Mouse (Mus musculus): Measurements from ENCODE around the gene Dgkb. TPM values are rescaled to one million over a fixed set of nuclear protein-coding genes. Genes with fewer than 3 reads are reported as not detected.

Dgkb gene
- polyA plus RNA-seq, 1 experiment from 2014 or later = 0.05 TPM

DNA sequence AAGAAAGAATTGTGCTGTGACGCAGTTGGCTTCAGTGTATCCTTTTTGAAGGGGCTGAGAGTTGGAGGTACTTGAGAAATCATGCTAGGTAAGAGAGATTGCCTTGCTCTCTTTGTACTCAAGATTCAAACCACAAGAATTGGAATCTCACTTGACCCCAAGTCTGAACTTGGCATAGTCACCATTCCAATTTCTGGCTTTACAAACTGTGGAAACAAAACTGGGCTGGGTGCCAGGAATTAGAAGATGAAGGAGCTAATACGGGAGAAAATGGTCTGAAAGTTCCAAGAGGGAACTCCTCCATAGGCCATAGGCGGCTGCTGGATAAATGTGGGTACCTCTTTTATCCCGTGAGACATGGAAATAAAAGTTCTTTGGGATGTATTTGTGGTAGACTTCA, 66.3 kb downstream of the Dgkb start:
- Histone ChIP-seq H3K4me3 (replicated peaks) (no peak overlapping the region), H3K4me2 (no peak overlapping the region), H3K9me3 (replicated peaks) (no peaks in the 10 kb centered on the region), H3K4me1 (replicated peaks) (no peaks in the 10 kb centered on the region), H3K36me3 (no peaks in the 10 kb centered on the region), H3K9ac (no peak overlapping the region), H3K27me3 (peaks cover 10% of the 10 kb centered on the region; the same call in 1 of the 2 replicates), H3K27ac (no peak overlapping the region)
- ATAC-seq (ENCODE audit: low read depth) (no peak), DNase-seq (no peak)
- 62% methylated on average over 4 of the region's 4 CpGs for WGBS (ENCODE audit: insufficient replicate concordance)

- no peak overlapping the region for H3K9ac ChIP-seq
- H3K36me3 ChIP-seq = no peaks in the 10 kb centered on the region
- no peak for ATAC-seq (ENCODE audit: low read depth)
Measured at GRCm38 (mm10) chr12:37888591-37888990, 71.1 kb downstream of the Dgkb start.

GRCm38 (mm10) chr12:37889431-37889830, 71.9 kb downstream of the Dgkb start:
- H3K4me1 ChIP-seq (replicated peaks) = no peaks in the 10 kb centered on the region
- H3K27ac ChIP-seq = no peak overlapping the region
- ATAC-seq (ENCODE audit: low read depth) = no peak
- no peaks in the 10 kb centered on the region for H3K9me3 ChIP-seq (replicated peaks)
- 63% methylated on average over 4 of the region's 4 CpGs for WGBS (ENCODE audit: insufficient replicate concordance)
- H3K36me3 ChIP-seq = no peaks in the 10 kb centered on the region
- no peak overlapping the region for H3K4me2 ChIP-seq
- no peak for DNase-seq
- H3K27me3 ChIP-seq = no peaks in the 10 kb centered on the region
- no peak overlapping the region for H3K4me3 ChIP-seq (replicated peaks)
- H3K9ac ChIP-seq = no peak overlapping the region

More at GRCm38 (mm10) chr12:37888591-37888990, 71.1 kb downstream of the Dgkb start:
- no peak for DNase-seq
- Histone ChIP-seq H3K27ac (no peak overlapping the region), H3K4me3 (replicated peaks) (no peak overlapping the region), H3K4me1 (replicated peaks) (no peaks in the 10 kb centered on the region), H3K9me3 (replicated peaks) (no peaks in the 10 kb centered on the region), H3K27me3 (no peaks in the 10 kb centered on the region), H3K4me2 (no peak overlapping the region)

DNA sequence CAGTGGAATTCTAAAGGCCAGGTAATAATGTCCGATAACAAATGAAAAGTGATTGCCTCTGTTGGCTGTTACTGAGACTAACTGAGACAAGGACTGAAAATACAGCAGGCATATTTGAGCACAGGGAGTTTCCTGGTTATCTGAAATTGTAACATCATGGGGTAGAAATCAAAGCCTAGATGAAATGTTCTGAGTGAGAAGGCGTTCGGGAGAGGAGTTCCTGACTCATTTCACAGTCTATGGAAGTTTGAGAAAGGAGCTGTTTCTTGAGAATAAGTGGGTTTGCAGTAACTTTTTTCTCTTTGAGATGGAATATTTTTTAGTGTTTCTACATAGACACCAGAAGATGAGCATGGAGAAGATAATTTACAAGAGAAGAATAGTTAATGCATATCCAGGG, 73.8 kb downstream of the Dgkb start:
- Histone ChIP-seq H3K9ac (no peak overlapping the region), H3K4me2 (no peak overlapping the region), H3K4me3 (replicated peaks) (no peak overlapping the region), H3K27me3 (no peaks in the 10 kb centered on the region), H3K27ac (no peak overlapping the region), H3K4me1 (replicated peaks) (no peaks in the 10 kb centered on the region), H3K36me3 (no peaks in the 10 kb centered on the region), H3K9me3 (replicated peaks) (no peaks in the 10 kb centered on the region)
- ATAC-seq (ENCODE audit: low read depth) = no peak
- DNase-seq = no peak
- WGBS (ENCODE audit: insufficient replicate concordance) = 70% methylated on average over 3 of the region's 3 CpGs

GRCm38 (mm10) chr12:37942163-37942562, 124.6 kb downstream of the Dgkb start:
- no peak overlapping the region for H3K4me2 ChIP-seq
- no peaks in the 10 kb centered on the region for H3K36me3 ChIP-seq
- no peak overlapping the region for H3K27ac ChIP-seq
- WGBS (ENCODE audit: insufficient replicate concordance) = 78% methylated on average over 2 of the region's 2 CpGs
- no peaks in the 10 kb centered on the region for H3K27me3 ChIP-seq
- no peaks in the 10 kb centered on the region for H3K4me1 ChIP-seq (replicated peaks)
- no peaks in the 10 kb centered on the region for H3K9me3 ChIP-seq (replicated peaks)
- H3K4me3 ChIP-seq (replicated peaks) = no peak overlapping the region
- H3K9ac ChIP-seq = no peak overlapping the region
- DNase-seq = no peak
- no peak for ATAC-seq (ENCODE audit: low read depth)

GRCm38 (mm10) chr12:37956193-37956592, 138.7 kb downstream of the Dgkb start:
- WGBS (ENCODE audit: insufficient replicate concordance) = 65% methylated on average over 4 of the region's 4 CpGs
- Histone ChIP-seq H3K4me1 (replicated peaks) (no peaks in the 10 kb centered on the region), H3K27ac (no peak overlapping the region), H3K9ac (no peak overlapping the region), H3K36me3 (no peaks in the 10 kb centered on the region), H3K4me2 (no peak overlapping the region), H3K9me3 (replicated peaks) (no peaks in the 10 kb centered on the region), H3K4me3 (replicated peaks) (no peak overlapping the region), H3K27me3 (no peaks in the 10 kb centered on the region)
- no peak for ATAC-seq (ENCODE audit: low read depth)
- DNase-seq = no peak

GRCm38 (mm10) chr12:37971482-37971881, 154.0 kb downstream of the Dgkb start:
- no peak overlapping the region for H3K4me3 ChIP-seq (replicated peaks)
- no peaks in the 10 kb centered on the region for H3K36me3 ChIP-seq
- H3K4me1 ChIP-seq (replicated peaks) = no peaks in the 10 kb centered on the region
- no peaks in the 10 kb centered on the region for H3K9me3 ChIP-seq (replicated peaks)
- ATAC-seq (ENCODE audit: low read depth) = no peak
- H3K9ac ChIP-seq = no peak overlapping the region
- no peak overlapping the region for H3K4me2 ChIP-seq
- WGBS (ENCODE audit: insufficient replicate concordance) = 61% methylated on average over 1 of the region's 1 CpGs
- no peak for DNase-seq
- no peaks in the 10 kb centered on the region for H3K27me3 ChIP-seq
- no peak overlapping the region for H3K27ac ChIP-seq

- Histone ChIP-seq H3K4me1 (replicated peaks) (no peaks in the 10 kb centered on the region), H3K4me3 (replicated peaks) (no peak overlapping the region), H3K9ac (no peak overlapping the region), H3K27ac (no peak overlapping the region), H3K4me2 (no peak overlapping the region), H3K36me3 (no peaks in the 10 kb centered on the region), H3K9me3 (replicated peaks) (no peaks in the 10 kb centered on the region), H3K27me3 (no peaks in the 10 kb centered on the region)
- DNase-seq (no peak), ATAC-seq (ENCODE audit: low read depth) (no peak)
- WGBS (ENCODE audit: insufficient replicate concordance) = 53% methylated on average over 2 of the region's 2 CpGs
Measured at GRCm38 (mm10) chr12:37978498-37979187, 161.1 kb downstream of the Dgkb start.

- no peaks in the 10 kb centered on the region for H3K4me1 ChIP-seq (replicated peaks)
- DNase-seq (no peak), ATAC-seq (ENCODE audit: low read depth) (no peak)
- no peaks in the 10 kb centered on the region for H3K36me3 ChIP-seq
- H3K27ac ChIP-seq = no peak overlapping the region
- no peak overlapping the region for H3K9ac ChIP-seq
- H3K4me3 ChIP-seq (replicated peaks) = no peak overlapping the region
- 27% methylated on average over 1 of the region's 1 CpGs for WGBS (ENCODE audit: insufficient replicate concordance)
- H3K27me3 ChIP-seq = no peaks in the 10 kb centered on the region
- H3K4me2 ChIP-seq = no peak overlapping the region
- no peaks in the 10 kb centered on the region for H3K9me3 ChIP-seq (replicated peaks)
Measured at GRCm38 (mm10) chr12:37985352-37985751, 167.8 kb downstream of the Dgkb start.

DNA sequence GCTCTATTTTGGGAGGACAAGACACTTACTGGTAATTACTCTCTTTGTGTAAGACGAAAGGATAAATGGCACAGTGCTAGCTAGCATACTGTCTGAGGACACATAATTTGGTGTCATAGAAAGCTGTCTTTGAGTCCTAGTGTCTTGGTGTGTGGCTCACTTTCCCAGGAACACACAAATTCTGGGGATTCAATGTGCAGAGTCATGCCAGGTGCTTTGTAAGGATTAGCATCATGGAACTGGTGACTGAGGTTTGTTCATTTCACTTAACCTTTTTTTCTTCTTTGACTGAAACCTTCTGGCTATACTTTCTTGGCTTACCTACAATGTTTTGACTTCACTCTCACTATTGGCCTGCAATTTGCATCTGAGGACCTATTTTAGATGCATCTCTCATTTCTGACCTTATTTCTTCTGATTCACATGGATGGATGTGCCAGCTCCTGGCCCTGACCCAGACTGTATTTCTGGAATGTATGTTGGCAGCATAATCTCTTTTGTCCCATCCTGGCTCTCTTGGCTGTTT, 170.6 kb downstream of the Dgkb start:
- no peak for ATAC-seq (ENCODE audit: low read depth)
- Histone ChIP-seq H3K4me2 (no peak overlapping the region), H3K9ac (no peak overlapping the region), H3K9me3 (replicated peaks) (no peaks in the 10 kb centered on the region), H3K4me1 (replicated peaks) (no peaks in the 10 kb centered on the region), H3K27me3 (no peaks in the 10 kb centered on the region), H3K4me3 (replicated peaks) (no peak overlapping the region), H3K36me3 (no peaks in the 10 kb centered on the region), H3K27ac (no peak overlapping the region)
- WGBS (ENCODE audit: insufficient replicate concordance) = 59% methylated on average over 1 of the region's 1 CpGs
- DNase-seq = no peak

GRCm38 (mm10) chr12:37993221-37993620, 175.7 kb downstream of the Dgkb start:
- no peak for DNase-seq
- H3K36me3 ChIP-seq = no peaks in the 10 kb centered on the region
- no peak for ATAC-seq (ENCODE audit: low read depth)
- no peak overlapping the region for H3K4me3 ChIP-seq (replicated peaks)
- no peak overlapping the region for H3K9ac ChIP-seq
- no peaks in the 10 kb centered on the region for H3K4me1 ChIP-seq (replicated peaks)
- H3K9me3 ChIP-seq (replicated peaks) = no peaks in the 10 kb centered on the region
- 62% methylated on average over 1 of the region's 1 CpGs for WGBS (ENCODE audit: insufficient replicate concordance)
- no peak overlapping the region for H3K4me2 ChIP-seq
- H3K27ac ChIP-seq = no peak overlapping the region
- H3K27me3 ChIP-seq = no peaks in the 10 kb centered on the region

- 65% methylated on average over 6 of the region's 6 CpGs for WGBS (ENCODE audit: insufficient replicate concordance)
- Histone ChIP-seq H3K27ac (no peak overlapping the region), H3K4me2 (no peak overlapping the region), H3K36me3 (no peaks in the 10 kb centered on the region), H3K9me3 (replicated peaks) (no peaks in the 10 kb centered on the region), H3K9ac (no peak overlapping the region), H3K4me1 (replicated peaks) (no peaks in the 10 kb centered on the region), H3K27me3 (no peaks in the 10 kb centered on the region), H3K4me3 (replicated peaks) (no peak overlapping the region)
- ATAC-seq (ENCODE audit: low read depth) (no peak), DNase-seq (no peak)
Measured at GRCm38 (mm10) chr12:37996417-37996946, 179.0 kb downstream of the Dgkb start.
